Mouse (Mus musculus): ENCODE results near the gene Ren1. TPM values are rescaled to one million over a fixed set of nuclear protein-coding genes. Genes with fewer than 3 reads are reported as not detected.

Gene Ren1
- polyA plus RNA-seq (2014; fragmentation: Illumina TruSeq; extraction: RNeasy Lipid Tissue Mini Kit (QIAGEN cat#74804); ENCODE audit: low read depth, low replicate concordance), result not detected

GRCm38 (mm10) chr1:133350210-133350609 is at the start of gene Ren1:
Gene Ren1, plus strand, starts transcription at chr1:133350510.

GRCm38 (mm10) chr1:133309652-133310267 is 40.5 kb upstream of the Ren1 start, which contains the start of gene Golt1a:
Gene Golt1a, plus strand, starts transcription at chr1:133309800.

GRCm38 (mm10) chr1:133321267-133321925 is 28.9 kb upstream of the Ren1 start, which contains the start of gene Kiss1:
Gene Kiss1, plus strand, starts transcription at chr1:133321875.

GRCm38 (mm10) chr1:133363276-133364021 is 13.1 kb downstream of the Ren1 start, which contains the start of gene Etnk2:
Gene Etnk2, plus strand, starts transcription at chr1:133363572.

Other genes with a start within 250 kb of the Ren1 start
- gene Ppp1r15b, start 219.4 kb upstream of the Ren1 start, polyA plus RNA-seq (2014; fragmentation: Illumina TruSeq; extraction: RNeasy Lipid Tissue Mini Kit (QIAGEN cat#74804); ENCODE audit: low read depth, low replicate concordance), result 75.1 TPM
- 9.7 TPM for gene Plekha6, start 186.3 kb upstream of the Ren1 start, polyA plus RNA-seq (2014; fragmentation: Illumina TruSeq; extraction: RNeasy Lipid Tissue Mini Kit (QIAGEN cat#74804); ENCODE audit: low read depth, low replicate concordance)
- 3.9 TPM for gene Golt1a, start 40.7 kb upstream of the Ren1 start, polyA plus RNA-seq (2014; fragmentation: Illumina TruSeq; extraction: RNeasy Lipid Tissue Mini Kit (QIAGEN cat#74804); ENCODE audit: low read depth, low replicate concordance)
- gene Kiss1, start 28.6 kb upstream of the Ren1 start, polyA plus RNA-seq (2014; fragmentation: Illumina TruSeq; extraction: RNeasy Lipid Tissue Mini Kit (QIAGEN cat#74804); ENCODE audit: low read depth, low replicate concordance), result not detected
- 145 TPM for gene Etnk2, start 13.1 kb downstream of the Ren1 start, polyA plus RNA-seq (2014; fragmentation: Illumina TruSeq; extraction: RNeasy Lipid Tissue Mini Kit (QIAGEN cat#74804); ENCODE audit: low read depth, low replicate concordance)
- gene Sox13, start 73.9 kb downstream of the Ren1 start, polyA plus RNA-seq (2014; fragmentation: Illumina TruSeq; extraction: RNeasy Lipid Tissue Mini Kit (QIAGEN cat#74804); ENCODE audit: low read depth, low replicate concordance), result 0.82 TPM

Measured in liver, adult 10 weeks (tissue).